Mouse (Mus musculus): ENCODE results near the gene Phlpp2.

Gene Phlpp2

GRCm38 (mm10) chr8:109963421-109963820 lies 95.1 kb downstream of the Phlpp2 start:
- DNase-seq (ENCODE audit: low spot score) = no peak

GRCm38 (mm10) chr8:109964106-109964505 lies 95.8 kb downstream of the Phlpp2 start:
- DNase-seq (ENCODE audit: low spot score) = no peak

- no peak for DNase-seq (ENCODE audit: low spot score)
Observed at GRCm38 (mm10) chr8:109968837-109969236, 100.5 kb downstream of the Phlpp2 start.

- peak; percentile 38 for DNase-seq (ENCODE audit: low spot score)
Observed at GRCm38 (mm10) chr8:109970323-109970722, 102.0 kb downstream of the Phlpp2 start.

- no peak for DNase-seq (ENCODE audit: low spot score)
Observed at GRCm38 (mm10) chr8:109972901-109973300, 104.6 kb downstream of the Phlpp2 start.

GRCm38 (mm10) chr8:109979339-109979738 lies 111.0 kb downstream of the Phlpp2 start:
- DNase-seq (ENCODE audit: low spot score) = no peak

GRCm38 (mm10) chr8:109982386-109983105 lies 114.2 kb downstream of the Phlpp2 start:
- DNase-seq (ENCODE audit: low spot score) = no peak

- DNase-seq (ENCODE audit: low spot score) = peak; percentile 12
Observed at GRCm38 (mm10) chr8:109983944-109984343, 115.6 kb downstream of the Phlpp2 start.

GRCm38 (mm10) chr8:109986384-109986783 lies 118.0 kb downstream of the Phlpp2 start:
- DNase-seq (ENCODE audit: low spot score) = no peak

- no peak for DNase-seq (ENCODE audit: low spot score)
Observed at GRCm38 (mm10) chr8:109987776-109988175, 119.4 kb downstream of the Phlpp2 start.

- no peak for DNase-seq (ENCODE audit: low spot score)
Observed at GRCm38 (mm10) chr8:109989151-109989550, 120.8 kb downstream of the Phlpp2 start.

- no peak for DNase-seq (ENCODE audit: low spot score)
Observed at GRCm38 (mm10) chr8:109990224-109990623, 121.9 kb downstream of the Phlpp2 start, which contains the start of gene Tat. Gene Tat, plus strand, starts transcription at chr8:109990437.

GRCm38 (mm10) chr8:109992166-109992565 lies 123.8 kb downstream of the Phlpp2 start:
- DNase-seq (ENCODE audit: low spot score) = no peak

GRCm38 (mm10) chr8:109992951-109993350 lies 124.6 kb downstream of the Phlpp2 start:
- DNase-seq (ENCODE audit: low spot score) = no peak

Data from layer of hippocampus, adult 9-10 months (tissue).